Mouse (Mus musculus): Measurements from ENCODE around the gene Plk4. TPM values are rescaled to one million over a fixed set of nuclear protein-coding genes. Genes with fewer than 3 reads are reported as not detected.
A peak's percentile ranks its signal among the peaks of the same experiment; 100 is the strongest.
"Not testable (repeated sequence)": the region's sequence is repeated elsewhere in the genome, so short reads cannot be mapped to it uniquely, and the experiment has no call there.

The Plk4 gene
- polyA plus RNA-seq, 1 experiment from 2014 or later = 30.7 TPM

- WGBS = 58% methylated on average over 2 of the region's 2 CpGs
- H3K4me3 ChIP-seq (ENCODE audit: low read depth, low read length) = no peak overlapping the region
- H3K9me3 ChIP-seq (replicated peaks; ENCODE audit: control insufficient read depth, low read length) = no peaks in the 10 kb centered on the region
- H3K36me3 ChIP-seq (ENCODE audit: control insufficient read depth, insufficient read depth, low read length) = peaks cover 65% of the 10 kb centered on the region
- DNase-seq (ENCODE audit: low spot score) (peak; percentile 1), ATAC-seq (no peak)
- no peaks in the 10 kb centered on the region for H3K4me1 ChIP-seq (ENCODE audit: control insufficient read depth, insufficient read depth, low read length)
- no peak overlapping the region for H3K27ac ChIP-seq (ENCODE audit: low read depth, low read length)
- H3K9ac ChIP-seq (ENCODE audit: low read length) = no peak overlapping the region
- H3K27me3 ChIP-seq (replicated peaks; ENCODE audit: control insufficient read depth, insufficient read depth, low read length) = no peaks in the 10 kb centered on the region
- no peak overlapping the region for H3K4me2 ChIP-seq (ENCODE audit: low read length)
Measured at GRCm38 (mm10) chr3:40809894-40810293, 10.1 kb downstream of the Plk4 start.

DNA sequence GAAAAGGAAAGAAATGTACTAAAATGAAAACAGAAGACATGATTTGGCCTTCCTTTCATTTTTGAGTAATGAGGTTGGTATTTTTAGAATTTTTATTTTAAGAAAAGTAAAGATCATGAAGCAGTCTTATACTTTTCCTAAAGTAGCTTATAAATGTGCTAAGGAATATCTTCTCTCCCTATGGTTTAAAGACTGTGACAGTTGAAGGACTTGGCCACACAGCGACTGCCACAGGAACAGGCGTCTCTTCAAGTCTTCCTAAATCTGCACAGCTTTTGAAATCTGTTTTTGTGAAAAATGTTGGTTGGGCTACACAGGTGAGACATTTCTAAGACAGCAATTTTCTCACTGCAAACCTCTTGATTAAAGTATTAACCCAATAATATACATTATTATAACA is 13.5 kb downstream of the Plk4 start:
- ATAC-seq (no peak), DNase-seq (ENCODE audit: low spot score) (no peak)
- no peak overlapping the region for H3K27ac ChIP-seq (ENCODE audit: low read depth, low read length)
- H3K4me1 ChIP-seq (ENCODE audit: control insufficient read depth, insufficient read depth, low read length) = no peaks in the 10 kb centered on the region
- no peak overlapping the region for H3K4me2 ChIP-seq (ENCODE audit: low read length)
- H3K36me3 ChIP-seq (ENCODE audit: control insufficient read depth, insufficient read depth, low read length) = peaks cover 65% of the 10 kb centered on the region
- H3K9ac ChIP-seq (ENCODE audit: low read length) = no peak overlapping the region
- H3K27me3 ChIP-seq (replicated peaks; ENCODE audit: control insufficient read depth, insufficient read depth, low read length) = no peaks in the 10 kb centered on the region
- H3K9me3 ChIP-seq (replicated peaks; ENCODE audit: control insufficient read depth, low read length) = no peaks in the 10 kb centered on the region
- H3K4me3 ChIP-seq (ENCODE audit: low read depth, low read length) = no peak overlapping the region
- WGBS = 96% methylated on average over 2 of the region's 2 CpGs

GRCm38 (mm10) chr3:40845521-40845920 is 45.7 kb downstream of the Plk4 start:
- not testable (repeated sequence) for ATAC-seq; H3K4me1 ChIP-seq (ENCODE audit: control insufficient read depth, insufficient read depth, low read length); H3K27ac ChIP-seq (ENCODE audit: low read depth, low read length); H3K9me3 ChIP-seq (replicated peaks; ENCODE audit: control insufficient read depth, low read length); DNase-seq (ENCODE audit: low spot score); H3K36me3 ChIP-seq (ENCODE audit: control insufficient read depth, insufficient read depth, low read length); H3K27me3 ChIP-seq (replicated peaks; ENCODE audit: control insufficient read depth, insufficient read depth, low read length)
- peak overlapping the region; percentile 42 for H3K4me3 ChIP-seq (ENCODE audit: low read depth, low read length)
- peak overlapping the region; percentile 29; the same call in 1 of the 2 replicates for H3K9ac ChIP-seq (ENCODE audit: low read length)
- H3K4me2 ChIP-seq (ENCODE audit: low read length) = peak overlapping the region; percentile 60
- 87% methylated on average over 5 of the region's 6 CpGs for WGBS

- H3K4me3 ChIP-seq (ENCODE audit: low read depth, low read length) = peak within 1 kb of the TSS; percentile 42
- DNase-seq (ENCODE audit: low spot score) = peak; percentile 98
- not testable (repeated sequence) for H3K9me3 ChIP-seq (replicated peaks; ENCODE audit: control insufficient read depth, low read length); H3K4me1 ChIP-seq (ENCODE audit: control insufficient read depth, insufficient read depth, low read length); H3K27me3 ChIP-seq (replicated peaks; ENCODE audit: control insufficient read depth, insufficient read depth, low read length); H3K36me3 ChIP-seq (ENCODE audit: control insufficient read depth, insufficient read depth, low read length)
- H3K27ac ChIP-seq (ENCODE audit: low read depth, low read length) = peak within 1 kb of the TSS; percentile 70
- under 1% methylated on average over 39 of the region's 39 CpGs for WGBS
- H3K9ac ChIP-seq (ENCODE audit: low read length) = peak within 1 kb of the TSS; percentile 65
- H3K4me2 ChIP-seq (ENCODE audit: low read length) = peak within 1 kb of the TSS; percentile 60
- ATAC-seq = peak; percentile 99
Measured at GRCm38 (mm10) chr3:40846473-40846956, 46.7 kb downstream of the Plk4 start, which contains the start of gene Mfsd8. TSS of gene Mfsd8 (minus strand) at chr3:40846886.

DNA sequence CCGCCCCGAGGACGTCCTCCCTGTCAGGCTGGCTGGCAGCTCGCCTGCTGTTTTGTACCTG is 47.0 kb downstream of the Plk4 start, which contains the start of gene Abhd18:
Abhd18 (plus strand) TSS at position 14 of the 61 bp plus-strand sequence.
- peak within 1 kb of the TSS; percentile 60 for H3K4me2 ChIP-seq (ENCODE audit: low read length)
- H3K9ac ChIP-seq (ENCODE audit: low read length) = peak within 1 kb of the TSS; percentile 65
- H3K4me3 ChIP-seq (ENCODE audit: low read depth, low read length) = peak within 1 kb of the TSS; percentile 42
- H3K27me3 ChIP-seq (replicated peaks; ENCODE audit: control insufficient read depth, insufficient read depth, low read length); DNase-seq (ENCODE audit: low spot score); H3K4me1 ChIP-seq (ENCODE audit: control insufficient read depth, insufficient read depth, low read length); H3K36me3 ChIP-seq (ENCODE audit: control insufficient read depth, insufficient read depth, low read length); H3K9me3 ChIP-seq (replicated peaks; ENCODE audit: control insufficient read depth, low read length); ATAC-seq: not testable (repeated sequence)
- WGBS = no CpG with 5 or more reads among the region's 4 CpGs
- H3K27ac ChIP-seq (ENCODE audit: low read depth, low read length) = peak within 1 kb of the TSS; percentile 70

GRCm38 (mm10) chr3:40847018-40847417 is 47.2 kb downstream of the Plk4 start:
- H3K4me1 ChIP-seq (ENCODE audit: control insufficient read depth, insufficient read depth, low read length); ATAC-seq; H3K9me3 ChIP-seq (replicated peaks; ENCODE audit: control insufficient read depth, low read length); H3K27me3 ChIP-seq (replicated peaks; ENCODE audit: control insufficient read depth, insufficient read depth, low read length); H3K36me3 ChIP-seq (ENCODE audit: control insufficient read depth, insufficient read depth, low read length): not testable (repeated sequence)
- Histone ChIP-seq H3K4me3 (ENCODE audit: low read depth, low read length) (peak overlapping the region; percentile 42), H3K9ac (ENCODE audit: low read length) (peak overlapping the region; percentile 53; the same call in 1 of the 2 replicates), H3K4me2 (ENCODE audit: low read length) (peak overlapping the region; percentile 58), H3K27ac (ENCODE audit: low read depth, low read length) (0 out of 2 replicates have a peak overlapping the region, but pooled peaks have one; percentile 44)
- peak; percentile 41 for DNase-seq (ENCODE audit: low spot score)
- 1% methylated on average over 16 of the region's 21 CpGs for WGBS

DNA sequence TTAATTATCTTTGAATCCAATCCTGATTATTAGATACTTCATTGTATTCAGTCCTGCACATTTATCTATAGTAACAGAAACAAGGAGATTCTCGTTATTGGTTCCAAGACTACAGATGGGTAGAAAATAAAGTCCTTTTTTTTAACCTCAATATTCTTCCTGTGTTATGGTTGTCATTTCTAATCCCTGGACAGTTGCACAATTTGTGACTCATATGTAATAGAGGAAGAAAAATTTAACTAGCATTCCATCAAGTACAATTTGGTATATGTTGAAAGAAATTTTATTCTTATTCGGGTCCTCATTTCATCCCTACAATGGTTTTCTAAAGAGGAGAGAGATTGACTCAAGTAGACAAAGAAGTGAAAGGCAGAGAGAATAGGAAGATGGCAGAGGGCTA is 48.1 kb downstream of the Plk4 start:
- H3K27me3 ChIP-seq (replicated peaks; ENCODE audit: control insufficient read depth, insufficient read depth, low read length); ATAC-seq; DNase-seq (ENCODE audit: low spot score); H3K4me1 ChIP-seq (ENCODE audit: control insufficient read depth, insufficient read depth, low read length); H3K27ac ChIP-seq (ENCODE audit: low read depth, low read length); H3K4me2 ChIP-seq (ENCODE audit: low read length); H3K9me3 ChIP-seq (replicated peaks; ENCODE audit: control insufficient read depth, low read length); H3K36me3 ChIP-seq (ENCODE audit: control insufficient read depth, insufficient read depth, low read length); H3K9ac ChIP-seq (ENCODE audit: low read length); H3K4me3 ChIP-seq (ENCODE audit: low read depth, low read length): not testable (repeated sequence)
- 85% methylated on average over 2 of the region's 2 CpGs for WGBS

GRCm38 (mm10) chr3:40853123-40853738 is 53.4 kb downstream of the Plk4 start:
- ATAC-seq = not testable (repeated sequence)
- 94% methylated on average over 3 of the region's 3 CpGs for WGBS

More at GRCm38 (mm10) chr3:40853123-40853738, 53.4 kb downstream of the Plk4 start:
- not testable (repeated sequence) for H3K9ac ChIP-seq (ENCODE audit: low read length); H3K9me3 ChIP-seq (replicated peaks; ENCODE audit: control insufficient read depth, low read length); H3K27me3 ChIP-seq (replicated peaks; ENCODE audit: control insufficient read depth, insufficient read depth, low read length); H3K27ac ChIP-seq (ENCODE audit: low read depth, low read length); DNase-seq (ENCODE audit: low spot score); H3K36me3 ChIP-seq (ENCODE audit: control insufficient read depth, insufficient read depth, low read length); H3K4me2 ChIP-seq (ENCODE audit: low read length); H3K4me1 ChIP-seq (ENCODE audit: control insufficient read depth, insufficient read depth, low read length); H3K4me3 ChIP-seq (ENCODE audit: low read depth, low read length)

Data from forebrain, embryonic 14.5 days (tissue).